Mouse (Mus musculus): ENCODE measurements around the gene Ccdc82. TPM values are rescaled to one million over a fixed set of nuclear protein-coding genes. Genes with fewer than 3 reads are reported as not detected.

The Ccdc82 gene
- polyA plus RNA-seq, 2 experiments, result 10.0 to 11.1 TPM

- no peak for DNase-seq (ENCODE audit: low read depth in 3 of 3, low spot score in 3 of 3)
- WGBS (ENCODE audit: insufficient replicate concordance), result 61% methylated on average over 2 of the region's 2 CpGs
- H3K9ac ChIP-seq (replicated peaks), result no peak overlapping the region
- no peak overlapping the region for H3K27ac ChIP-seq
- no peaks in the 10 kb centered on the region for H3K9me3 ChIP-seq (ENCODE audit: control insufficient read depth, low read length)
- no peaks in the 10 kb centered on the region for H3K36me3 ChIP-seq (replicated peaks; ENCODE audit: control insufficient read depth, insufficient read depth, low read depth)
- H3K4me3 ChIP-seq (ENCODE audit: insufficient read depth in 1 of 2, low read depth in 2 of 2, low read length in 2 of 2), result no peak overlapping the region
- no peaks in the 10 kb centered on the region; a peak in 1 of 4 replicates for H3K4me1 ChIP-seq (replicated peaks; ENCODE audit: control insufficient read depth in 2 of 2, insufficient read depth in 2 of 2, low read length in 1 of 2)
- TF ChIP-seq CTCF (IDR thresholded peaks at IDR 0.05; ENCODE audit: low read depth) (no peak), EP300 (IDR thresholded peaks at IDR 0.05; ENCODE audit: low read depth) (no peak)
- ATAC-seq (ENCODE audit: insufficient read depth), result no peak
- no peak overlapping the region for H3K4me2 ChIP-seq (ENCODE audit: low read depth)
- no peaks in the 10 kb centered on the region for H3K27me3 ChIP-seq (ENCODE audit: control insufficient read depth, insufficient read depth, low read length)
Measured at GRCm38 (mm10) chr9:13313923-13314322, 67.2 kb downstream of the Ccdc82 start.

GRCm38 (mm10) chr9:13314577-13315004, 67.8 kb downstream of the Ccdc82 start:
- no peak overlapping the region for H3K4me2 ChIP-seq (ENCODE audit: low read depth)
- no peaks in the 10 kb centered on the region for H3K27me3 ChIP-seq (ENCODE audit: control insufficient read depth, insufficient read depth, low read length)
- 44% methylated on average over 5 of the region's 5 CpGs for WGBS (ENCODE audit: insufficient replicate concordance)
- H3K27ac ChIP-seq, result no peak overlapping the region
- no peaks in the 10 kb centered on the region for H3K9me3 ChIP-seq (ENCODE audit: control insufficient read depth, low read length)
- DNase-seq (ENCODE audit: low read depth in 3 of 3, low spot score in 3 of 3) (no peak), ATAC-seq (ENCODE audit: insufficient read depth) (no peak)
- no peak overlapping the region for H3K4me3 ChIP-seq (ENCODE audit: insufficient read depth in 1 of 2, low read depth in 2 of 2, low read length in 2 of 2)
- TF ChIP-seq CTCF (IDR thresholded peaks at IDR 0.05; ENCODE audit: low read depth) (no peak), EP300 (IDR thresholded peaks at IDR 0.05; ENCODE audit: low read depth) (no peak)
- H3K9ac ChIP-seq (replicated peaks), result no peak overlapping the region
- H3K4me1 ChIP-seq (replicated peaks; ENCODE audit: control insufficient read depth in 2 of 2, insufficient read depth in 2 of 2, low read length in 1 of 2), result no peaks in the 10 kb centered on the region; a peak in 1 of 4 replicates
- no peaks in the 10 kb centered on the region for H3K36me3 ChIP-seq (replicated peaks; ENCODE audit: control insufficient read depth, insufficient read depth, low read depth)

GRCm38 (mm10) chr9:13315393-13315792, 68.6 kb downstream of the Ccdc82 start:
- Histone ChIP-seq H3K9ac (replicated peaks) (no peak overlapping the region), H3K27ac (no peak overlapping the region), H3K4me2 (ENCODE audit: low read depth) (no peak overlapping the region), H3K4me3 (ENCODE audit: insufficient read depth in 1 of 2, low read depth in 2 of 2, low read length in 2 of 2) (no peak overlapping the region), H3K36me3 (replicated peaks; ENCODE audit: control insufficient read depth, insufficient read depth, low read depth) (no peaks in the 10 kb centered on the region), H3K9me3 (ENCODE audit: control insufficient read depth, low read length) (no peaks in the 10 kb centered on the region), H3K27me3 (ENCODE audit: control insufficient read depth, insufficient read depth, low read length) (no peaks in the 10 kb centered on the region), H3K4me1 (replicated peaks; ENCODE audit: control insufficient read depth in 2 of 2, insufficient read depth in 2 of 2, low read length in 1 of 2) (no peaks in the 10 kb centered on the region; a peak in 1 of 4 replicates)
- 63% methylated on average over 5 of the region's 5 CpGs for WGBS (ENCODE audit: insufficient replicate concordance)
- TF ChIP-seq CTCF (IDR thresholded peaks at IDR 0.05; ENCODE audit: low read depth), result no peak
- ATAC-seq (ENCODE audit: insufficient read depth) (no peak), DNase-seq (ENCODE audit: low read depth in 3 of 3, low spot score in 3 of 3) (no peak)

GRCm38 (mm10) chr9:13319566-13319965, 72.8 kb downstream of the Ccdc82 start:
- no peaks in the 10 kb centered on the region for H3K27me3 ChIP-seq (ENCODE audit: control insufficient read depth, insufficient read depth, low read length)
- no peak overlapping the region for H3K4me3 ChIP-seq (ENCODE audit: insufficient read depth in 1 of 2, low read depth in 2 of 2, low read length in 2 of 2)
- H3K9ac ChIP-seq (replicated peaks), result no peak overlapping the region
- no peak for TF ChIP-seq EP300 (IDR thresholded peaks at IDR 0.05; ENCODE audit: low read depth)
- TF ChIP-seq CTCF (IDR thresholded peaks at IDR 0.05; ENCODE audit: low read depth), result no peak
- no peak overlapping the region for H3K4me2 ChIP-seq (ENCODE audit: low read depth)
- WGBS (ENCODE audit: insufficient replicate concordance), result 45% methylated on average over 2 of the region's 2 CpGs
- H3K4me1 ChIP-seq (replicated peaks; ENCODE audit: control insufficient read depth in 2 of 2, insufficient read depth in 2 of 2, low read length in 1 of 2), result no peaks in the 10 kb centered on the region
- ATAC-seq (ENCODE audit: insufficient read depth) (no peak), DNase-seq (ENCODE audit: low read depth in 3 of 3, low spot score in 3 of 3) (no peak)
- no peaks in the 10 kb centered on the region for H3K9me3 ChIP-seq (ENCODE audit: control insufficient read depth, low read length)
- no peaks in the 10 kb centered on the region for H3K36me3 ChIP-seq (replicated peaks; ENCODE audit: control insufficient read depth, insufficient read depth, low read depth)
- H3K27ac ChIP-seq, result no peak overlapping the region

- H3K27ac ChIP-seq, result no peak overlapping the region
- no peak overlapping the region for H3K4me3 ChIP-seq (ENCODE audit: insufficient read depth in 1 of 2, low read depth in 2 of 2, low read length in 2 of 2)
- no peak for DNase-seq (ENCODE audit: low read depth in 3 of 3, low spot score in 3 of 3)
- TF ChIP-seq EP300 (IDR thresholded peaks at IDR 0.05; ENCODE audit: low read depth), result no peak
- no peak for TF ChIP-seq CTCF (IDR thresholded peaks at IDR 0.05; ENCODE audit: low read depth)
- H3K4me1 ChIP-seq (replicated peaks; ENCODE audit: control insufficient read depth in 2 of 2, insufficient read depth in 2 of 2, low read length in 1 of 2), result no peaks in the 10 kb centered on the region
- H3K9me3 ChIP-seq (ENCODE audit: control insufficient read depth, low read length), result no peaks in the 10 kb centered on the region
- no peaks in the 10 kb centered on the region for H3K36me3 ChIP-seq (replicated peaks; ENCODE audit: control insufficient read depth, insufficient read depth, low read depth)
- no peak for ATAC-seq (ENCODE audit: insufficient read depth)
- no peak overlapping the region for H3K4me2 ChIP-seq (ENCODE audit: low read depth)
- no peak overlapping the region for H3K9ac ChIP-seq (replicated peaks)
- H3K27me3 ChIP-seq (ENCODE audit: control insufficient read depth, insufficient read depth, low read length), result no peaks in the 10 kb centered on the region
- 42% methylated on average over 5 of the region's 5 CpGs for WGBS (ENCODE audit: insufficient replicate concordance)
Measured at GRCm38 (mm10) chr9:13320800-13321364, 74.1 kb downstream of the Ccdc82 start.
